Comparison of ENCODE assay signal across 11 mouse cellular contexts in the genomic region with DNA sequence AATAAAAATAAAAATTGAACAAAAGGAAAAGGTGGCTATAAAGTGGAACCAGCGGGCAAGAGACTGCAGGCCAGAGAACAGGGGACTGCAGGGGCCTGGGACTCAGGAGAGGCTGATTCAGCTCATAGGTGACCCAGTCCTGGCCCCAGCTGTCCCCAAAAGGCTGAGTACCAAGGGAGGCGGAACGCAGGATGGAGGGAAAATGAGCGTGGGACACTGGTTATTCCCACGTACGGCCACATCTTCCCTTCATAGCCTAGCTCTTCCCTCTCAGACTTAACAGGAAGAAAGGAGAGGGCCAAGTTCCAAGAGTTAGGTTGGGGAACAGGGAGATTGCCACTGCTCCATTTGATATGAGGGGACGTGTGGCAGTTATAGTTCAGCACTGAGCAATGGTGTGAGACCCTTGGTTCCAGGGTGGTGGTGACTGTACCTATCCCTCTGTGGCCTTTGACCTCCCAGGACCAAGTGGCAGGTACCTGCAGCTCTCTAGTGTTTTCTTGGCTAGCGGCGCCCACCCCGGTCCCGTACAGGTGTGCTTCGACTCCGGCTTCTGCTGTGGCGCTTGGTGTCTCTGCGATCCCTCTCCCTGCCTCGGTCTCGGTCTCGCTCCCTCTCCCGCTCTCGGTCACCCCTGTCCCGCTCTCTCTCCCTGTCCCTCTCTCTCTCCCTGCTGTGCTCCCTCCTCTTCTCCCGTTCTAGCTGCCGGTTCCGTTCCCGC. TPM values are rescaled to one million over a fixed set of nuclear protein-coding genes. Genes with fewer than 3 reads are reported as not detected.
DNase-seq lines count a peak whose midpoint lies in the region; ATAC-seq lines count a peak whose summit lies in the region.
"Had no signal": no experiment of that assay in that cellular context is flagged by ENCODE, and none has a peak within 500 bp of the region (broad histone marks: within the 10 kb centered on the region; RNA-seq: fewer than 3 reads in every experiment).

No protein-coding gene starts in this region.

- no peaks in the 10 kb centered on the region for H3K27me3 ChIP-seq in limb, embryonic 12.5 days
- no peaks in the 10 kb centered on the region for H3K27me3 ChIP-seq in limb, embryonic 10.5 days (ENCODE audit: low read depth, poor library complexity, severe bottlenecking)
- no peaks in the 10 kb centered on the region for H3K27me3 ChIP-seq in embryonic facial prominence, embryonic 10.5 days (replicated peaks; ENCODE audit: low read depth, poor library complexity, severe bottlenecking)
- no peaks in the 10 kb centered on the region for H3K27me3 ChIP-seq in hindbrain, embryonic 12.5 days
- H3K27me3 ChIP-seq in midbrain, embryonic 14.5 days (ENCODE audit: control insufficient read depth, insufficient read depth, low read length) = no peaks in the 10 kb centered on the region
- H3K27me3 ChIP-seq: CH12.LX, Patski had no signal

- no peak for DNase-seq in limb, embryonic 10.5 days (ENCODE audit: low spot score)
- no peak for DNase-seq in embryonic facial prominence, embryonic 10.5 days (ENCODE audit: low spot score)
- no peak for DNase-seq in midbrain, embryonic 14.5 days
- no peak for DNase-seq in frontal cortex, postnatal 14 days (ENCODE audit: low spot score in 2 of 2)
- no peak for DNase-seq in c-Kit-positive CD71-positive TER-119-positive erythroid progenitor cells, embryonic 14.5 days (ENCODE audit: low spot score)

- 0 out of 2 replicates have a peak overlapping the region, but pooled peaks have one; percentile 8 for H3K9ac ChIP-seq in limb, embryonic 12.5 days (replicated peaks)
- no peak overlapping the region; the same call in 1 of the 2 replicates for H3K9ac ChIP-seq in hindbrain, embryonic 12.5 days
- no peak overlapping the region for H3K9ac ChIP-seq in midbrain, embryonic 14.5 days (replicated peaks; ENCODE audit: low read length)

- peaks cover 18% of the 10 kb centered on the region for H3K4me1 ChIP-seq in limb, embryonic 12.5 days (replicated peaks)
- peaks cover 32% of the 10 kb centered on the region for H3K4me1 ChIP-seq in limb, embryonic 10.5 days
- peaks cover 35% of the 10 kb centered on the region for H3K4me1 ChIP-seq in embryonic facial prominence, embryonic 10.5 days
- H3K4me1 ChIP-seq in hindbrain, embryonic 12.5 days = peaks cover 18% of the 10 kb centered on the region
- peaks cover 13% of the 10 kb centered on the region for H3K4me1 ChIP-seq in midbrain, embryonic 14.5 days (ENCODE audit: control insufficient read depth, insufficient read depth, low read length)

- H3K27ac ChIP-seq in limb, embryonic 12.5 days = peak overlapping the region; percentile 90; the same call in 1 of the 2 replicates
- no peak overlapping the region for H3K27ac ChIP-seq in limb, embryonic 10.5 days
- no peak overlapping the region for H3K27ac ChIP-seq in embryonic facial prominence, embryonic 10.5 days (replicated peaks)
- H3K27ac ChIP-seq in hindbrain, embryonic 12.5 days = peak overlapping the region; percentile 87
- 0 out of 2 replicates have a peak overlapping the region, but pooled peaks have one; percentile 8 for H3K27ac ChIP-seq in midbrain, embryonic 14.5 days (replicated peaks; ENCODE audit: low read depth, low read length)

- peaks cover 73% of the 10 kb centered on the region for H3K36me3 ChIP-seq in limb, embryonic 12.5 days
- H3K36me3 ChIP-seq in limb, embryonic 10.5 days = peaks cover 74% of the 10 kb centered on the region
- H3K36me3 ChIP-seq in embryonic facial prominence, embryonic 10.5 days (replicated peaks) = peaks cover 77% of the 10 kb centered on the region
- peaks cover 65% of the 10 kb centered on the region for H3K36me3 ChIP-seq in hindbrain, embryonic 12.5 days
- H3K36me3 ChIP-seq in midbrain, embryonic 14.5 days (ENCODE audit: control insufficient read depth, insufficient read depth, low read length) = peaks cover 74% of the 10 kb centered on the region

- WGBS in limb, embryonic 12.5 days = 85% methylated on average over 25 of the region's 25 CpGs
- 76% methylated on average over 25 of the region's 25 CpGs for WGBS in limb, embryonic 10.5 days
- WGBS in embryonic facial prominence, embryonic 10.5 days = 80% methylated on average over 25 of the region's 25 CpGs
- WGBS in hindbrain, embryonic 12.5 days = 82% methylated on average over 25 of the region's 25 CpGs
- WGBS in midbrain, embryonic 14.5 days = 75% methylated on average over 25 of the region's 25 CpGs

- H3K4me2 ChIP-seq in limb, embryonic 12.5 days = no peak overlapping the region
- no peak overlapping the region for H3K4me2 ChIP-seq in hindbrain, embryonic 12.5 days (replicated peaks)
- H3K4me2 ChIP-seq in midbrain, embryonic 14.5 days (ENCODE audit: low read length) = peak overlapping the region; percentile 93; the same call in 1 of the 2 replicates

- H3K4me3 ChIP-seq in limb, embryonic 12.5 days (replicated peaks) = no peak overlapping the region
- H3K4me3 ChIP-seq in limb, embryonic 10.5 days = no peak overlapping the region
- peak overlapping the region; percentile 88 for H3K4me3 ChIP-seq in embryonic facial prominence, embryonic 10.5 days
- no peak overlapping the region for H3K4me3 ChIP-seq in hindbrain, embryonic 12.5 days
- H3K4me3 ChIP-seq in midbrain, embryonic 14.5 days (replicated peaks; ENCODE audit: low read depth, low read length) = no peak overlapping the region

- no peak for ATAC-seq in limb, embryonic 12.5 days (ENCODE audit: insufficient number of reproducible peaks, insufficient read depth, low FRiP score, low TSS enrichment, low read depth)
- no peak for ATAC-seq in hindbrain, embryonic 12.5 days (ENCODE audit: low FRiP score)
- no peak for ATAC-seq in midbrain, embryonic 14.5 days (ENCODE audit: low FRiP score, low TSS enrichment)

- no peaks in the 10 kb centered on the region for H3K9me3 ChIP-seq in limb, embryonic 12.5 days
- no peaks in the 10 kb centered on the region for H3K9me3 ChIP-seq in limb, embryonic 10.5 days (replicated peaks)
- no peaks in the 10 kb centered on the region for H3K9me3 ChIP-seq in embryonic facial prominence, embryonic 10.5 days
- no peaks in the 10 kb centered on the region for H3K9me3 ChIP-seq in hindbrain, embryonic 12.5 days (replicated peaks)
- H3K9me3 ChIP-seq in midbrain, embryonic 14.5 days (ENCODE audit: control insufficient read depth, low read length) = no peaks in the 10 kb centered on the region
- H3K9me3 ChIP-seq: liver, embryonic 13.5 days had no signal

RNA-seq across cellular contexts. Expression of a gene that starts 1.2 kb away (rescaled TPM):
- 11.8 and 12.9 TPM in 2 replicates for polyA plus RNA-seq in limb, embryonic 12.5 days (2016; fragmentation: Nextera tagmentation; extraction: Ambion mirVana)
- 7.1 and 8.1 TPM in 2 replicates for polyA plus RNA-seq in limb, embryonic 10.5 days (2016; fragmentation: Nextera tagmentation; extraction: Ambion mirVana)
- 5.3 and 6.0 TPM in 2 replicates for polyA plus RNA-seq in embryonic facial prominence, embryonic 10.5 days (2016; fragmentation: Nextera tagmentation; extraction: Ambion mirVana)
- 10.3 and 10.9 TPM in 2 replicates for polyA plus RNA-seq in hindbrain, embryonic 12.5 days (2016; fragmentation: Nextera tagmentation; extraction: Ambion mirVana)
- 11.6 and 12.4 TPM in 2 replicates for polyA plus RNA-seq in midbrain, embryonic 14.5 days (2014; fragmentation: Nextera tagmentation; extraction: Ambion mirVana)

RNA-seq across cellular contexts. Expression of a gene that starts 1.6 kb away (rescaled TPM):
- polyA plus RNA-seq in limb, embryonic 12.5 days (2016; fragmentation: Nextera tagmentation; extraction: Ambion mirVana) = not detected in 2 replicates
- polyA plus RNA-seq in limb, embryonic 10.5 days (2016; fragmentation: Nextera tagmentation; extraction: Ambion mirVana) = not detected in 2 replicates
- polyA plus RNA-seq in embryonic facial prominence, embryonic 10.5 days (2016; fragmentation: Nextera tagmentation; extraction: Ambion mirVana) = not detected in 2 replicates
- polyA plus RNA-seq in hindbrain, embryonic 12.5 days (2016; fragmentation: Nextera tagmentation; extraction: Ambion mirVana) = not detected in 2 replicates
- polyA plus RNA-seq in midbrain, embryonic 14.5 days (2014; fragmentation: Nextera tagmentation; extraction: Ambion mirVana) = not detected in 2 replicates
- polyA plus RNA-seq: erythroblast, embryonic 14.5 days; liver, embryonic 13.5 days; Patski had no signal

RNA-seq across cellular contexts. Expression of a gene that starts 21.2 kb away (rescaled TPM):
- polyA plus RNA-seq in limb, embryonic 12.5 days (2016; fragmentation: Nextera tagmentation; extraction: Ambion mirVana) = 0.06 and 0.29 TPM in 2 replicates
- polyA plus RNA-seq in limb, embryonic 10.5 days (2016; fragmentation: Nextera tagmentation; extraction: Ambion mirVana) = 0.13 and 0.14 TPM in 2 replicates
- polyA plus RNA-seq in embryonic facial prominence, embryonic 10.5 days (2016; fragmentation: Nextera tagmentation; extraction: Ambion mirVana) = 0.04 and 0.12 TPM in 2 replicates
- polyA plus RNA-seq in hindbrain, embryonic 12.5 days (2016; fragmentation: Nextera tagmentation; extraction: Ambion mirVana) = not detected in 2 replicates
- polyA plus RNA-seq in midbrain, embryonic 14.5 days (2014; fragmentation: Nextera tagmentation; extraction: Ambion mirVana) = 0.18 TPM in 1 of 2 replicates, not detected in the other
- polyA plus RNA-seq: erythroblast, embryonic 14.5 days; liver, embryonic 13.5 days had no signal

RNA-seq across cellular contexts. Expression of a gene that starts 24.6 kb away (rescaled TPM):
- 410 and 432 TPM in 2 replicates for polyA plus RNA-seq in limb, embryonic 12.5 days (2016; fragmentation: Nextera tagmentation; extraction: Ambion mirVana)
- 508 and 553 TPM in 2 replicates for polyA plus RNA-seq in limb, embryonic 10.5 days (2016; fragmentation: Nextera tagmentation; extraction: Ambion mirVana)
- 486 and 490 TPM in 2 replicates for polyA plus RNA-seq in embryonic facial prominence, embryonic 10.5 days (2016; fragmentation: Nextera tagmentation; extraction: Ambion mirVana)
- 354 and 376 TPM in 2 replicates for polyA plus RNA-seq in hindbrain, embryonic 12.5 days (2016; fragmentation: Nextera tagmentation; extraction: Ambion mirVana)
- polyA plus RNA-seq in midbrain, embryonic 14.5 days (2014; fragmentation: Nextera tagmentation; extraction: Ambion mirVana) = 409 and 454 TPM in 2 replicates

RNA-seq across cellular contexts. Expression of a gene that starts 36.6 kb away (rescaled TPM):
- 9.7 and 10.7 TPM in 2 replicates for polyA plus RNA-seq in limb, embryonic 12.5 days (2016; fragmentation: Nextera tagmentation; extraction: Ambion mirVana)
- 11.1 and 13.5 TPM in 2 replicates for polyA plus RNA-seq in limb, embryonic 10.5 days (2016; fragmentation: Nextera tagmentation; extraction: Ambion mirVana)
- polyA plus RNA-seq in embryonic facial prominence, embryonic 10.5 days (2016; fragmentation: Nextera tagmentation; extraction: Ambion mirVana) = 9.3 and 12.4 TPM in 2 replicates
- 8.2 and 9.1 TPM in 2 replicates for polyA plus RNA-seq in hindbrain, embryonic 12.5 days (2016; fragmentation: Nextera tagmentation; extraction: Ambion mirVana)
- 5.4 and 6.1 TPM in 2 replicates for polyA plus RNA-seq in midbrain, embryonic 14.5 days (2014; fragmentation: Nextera tagmentation; extraction: Ambion mirVana)

Comparison
In these comparisons a context has a peak if more than half of its experiments do, and no peak if none do; other contexts are left out.
1. H3K27ac ChIP-seq: peak in limb, embryonic 12.5 days (single experiment), hindbrain, embryonic 12.5 days (single experiment) and midbrain, embryonic 14.5 days (single experiment); none in limb, embryonic 10.5 days (single experiment) and embryonic facial prominence, embryonic 10.5 days (single experiment).